Mouse (Mus musculus) lung, postnatal 0 days (tissue): Measurements from ENCODE around the gene Wif1.

Source experiments
- CTCF ChIP-seq: IDR thresholded peaks from 2 replicates; pipeline ENCODE4 v1.5.1; 2016; ENCODE audit warnings: antibody characterized with exemption, mild to moderate bottlenecking
- EP300 ChIP-seq: IDR thresholded peaks from 2 replicates; pipeline ENCODE4 v1.6.1; 2016; ENCODE audit warnings: antibody characterized with exemption, mild to moderate bottlenecking, control low read depth

DNA sequence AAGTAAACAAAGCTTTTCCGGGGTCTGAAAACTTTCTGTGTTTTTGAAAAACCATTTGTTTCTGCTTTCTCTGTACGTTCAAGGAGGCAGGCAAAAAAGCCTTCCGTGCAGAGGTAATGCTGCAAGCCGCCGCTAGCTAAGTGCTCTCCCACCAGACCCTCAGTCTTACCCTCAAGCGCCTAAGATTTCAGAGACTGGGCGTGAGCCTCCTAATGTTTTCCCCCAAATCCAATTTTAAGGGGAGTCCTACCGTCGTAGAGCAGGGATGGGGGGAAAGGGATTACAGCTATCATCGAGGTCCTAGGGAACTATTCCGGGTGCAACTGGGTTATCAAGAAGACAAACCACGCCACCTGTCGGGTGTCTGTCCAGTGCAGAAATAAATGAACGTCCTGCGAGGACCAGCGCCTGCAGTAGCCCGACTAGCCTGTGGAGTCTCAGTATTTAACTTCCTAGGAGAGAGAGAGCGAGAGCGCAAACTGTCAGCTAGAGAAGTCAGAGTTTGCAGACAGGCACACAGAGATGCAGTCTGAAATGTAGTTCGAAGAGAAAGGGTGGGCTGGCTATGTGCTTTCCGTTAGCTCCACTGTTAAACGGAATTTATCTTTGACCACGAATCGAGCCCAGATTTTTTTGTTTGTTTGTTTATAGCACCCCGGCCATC, 500 bp upstream of the Wif1 start:
- TF ChIP-seq CTCF (peak; percentile 71), EP300 (no peak)
